Mouse (Mus musculus): Measurements from ENCODE around the gene Rad9a.
A peak's percentile ranks its signal among the peaks of the same experiment; 100 is the strongest.

Rad9a gene

DNA sequence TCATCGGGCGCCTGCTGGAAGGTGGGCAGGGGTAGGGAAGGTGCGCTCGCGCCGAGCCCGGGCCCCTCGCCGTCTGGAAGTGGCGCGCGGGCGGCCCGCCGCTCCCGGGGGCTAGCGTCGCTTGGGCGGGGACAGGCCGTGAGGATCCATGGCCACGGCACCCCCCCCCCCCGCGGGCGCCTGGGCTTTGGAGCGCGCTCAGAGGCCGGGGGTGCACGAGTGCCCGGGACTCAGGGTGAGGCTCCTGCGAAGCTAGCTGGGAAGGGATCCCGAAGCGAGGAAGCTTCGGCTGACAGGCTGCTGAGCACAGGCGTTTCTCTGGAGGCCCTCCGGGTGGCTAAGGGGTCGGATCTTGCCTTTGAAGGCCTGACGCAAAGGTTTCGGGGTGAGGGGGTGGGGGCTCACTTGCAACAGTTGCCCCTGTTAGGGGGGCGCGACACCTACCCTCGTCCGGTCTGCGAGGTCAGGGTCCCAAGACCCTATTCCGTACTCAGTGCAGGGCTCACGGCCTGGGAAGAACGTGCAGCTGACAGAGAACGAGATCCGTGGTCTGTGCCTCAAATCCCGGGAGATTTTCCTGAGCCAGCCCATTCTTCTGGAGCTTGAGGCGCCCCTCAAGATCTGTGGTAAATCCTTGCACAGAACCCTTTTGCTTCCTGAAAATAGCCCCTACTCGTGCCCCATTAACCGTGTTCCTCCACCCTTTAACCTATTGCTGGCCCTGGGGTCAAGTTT is 9.0 kb downstream of the Rad9a start:
- DNase-seq = no peak

DNA sequence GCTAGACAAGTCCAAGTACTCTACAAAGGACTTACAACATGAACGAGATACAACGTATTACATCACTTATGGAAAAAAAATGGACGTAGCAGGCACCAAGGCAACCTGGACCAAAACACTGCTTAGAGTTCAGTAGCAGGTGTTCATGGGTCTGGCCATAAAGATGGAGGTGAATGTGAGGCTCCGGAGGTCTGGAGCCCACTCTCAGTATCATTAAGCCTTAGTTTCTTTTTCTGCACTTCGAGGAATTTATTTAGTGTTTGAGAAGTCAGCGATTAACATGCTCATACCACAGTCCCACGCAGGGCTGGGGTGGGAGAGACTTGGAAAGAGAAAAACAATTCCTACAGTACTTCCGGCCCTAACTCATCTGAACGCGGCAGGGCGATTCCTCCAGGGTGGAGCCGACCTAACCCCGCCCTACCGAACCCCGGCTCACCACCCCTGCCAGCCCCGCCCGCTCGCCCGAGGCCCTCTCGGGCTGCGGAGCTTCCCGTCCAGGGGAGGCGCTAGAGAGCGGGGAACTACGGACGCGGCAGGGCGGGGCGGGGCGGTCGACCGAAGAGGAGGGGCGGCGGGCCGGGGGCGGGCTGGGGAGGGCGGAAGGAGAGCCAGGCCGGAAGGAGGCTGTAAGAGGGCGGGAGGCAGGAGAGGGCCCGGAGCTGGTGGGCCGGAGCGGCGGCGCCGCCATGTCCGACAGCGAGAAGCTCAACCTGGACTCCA is 9.8 kb downstream of the Rad9a start, which contains the start of gene Ppp1ca:
Ppp1ca (plus strand) TSS at position 538 of the 723 bp plus-strand sequence.
- peak; percentile 94 to 96 for DNase-seq

DNA sequence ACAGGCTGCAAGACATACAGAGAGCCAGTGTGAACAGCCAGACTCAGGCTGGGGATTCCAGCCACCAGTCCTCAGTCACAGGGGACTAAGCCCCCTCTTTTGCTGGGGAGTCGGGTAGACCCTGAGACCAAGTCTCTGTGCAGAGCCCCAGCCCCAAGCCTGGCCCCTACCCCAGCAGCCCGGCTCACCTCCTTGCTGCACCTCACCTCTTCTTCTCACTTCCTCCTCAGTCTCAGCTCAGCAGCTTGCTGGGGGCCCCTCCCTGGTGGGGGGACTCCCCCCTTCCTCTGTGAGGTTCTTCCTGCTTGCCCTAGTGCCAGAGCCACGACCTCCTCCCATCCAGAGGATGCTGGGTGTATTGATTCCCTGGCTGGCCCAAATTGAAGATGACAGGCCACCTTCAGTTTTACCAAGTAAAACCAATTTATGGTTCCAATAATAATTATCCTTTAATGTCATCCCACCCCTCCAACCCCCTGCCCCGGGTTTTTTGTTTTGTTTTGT is 10.6 kb downstream of the Rad9a start, which contains the start of gene Tbc1d10c:
Tbc1d10c (minus strand) TSS at position 454 of the 504 bp plus-strand sequence.
- DNase-seq = peak; percentile 66

DNA sequence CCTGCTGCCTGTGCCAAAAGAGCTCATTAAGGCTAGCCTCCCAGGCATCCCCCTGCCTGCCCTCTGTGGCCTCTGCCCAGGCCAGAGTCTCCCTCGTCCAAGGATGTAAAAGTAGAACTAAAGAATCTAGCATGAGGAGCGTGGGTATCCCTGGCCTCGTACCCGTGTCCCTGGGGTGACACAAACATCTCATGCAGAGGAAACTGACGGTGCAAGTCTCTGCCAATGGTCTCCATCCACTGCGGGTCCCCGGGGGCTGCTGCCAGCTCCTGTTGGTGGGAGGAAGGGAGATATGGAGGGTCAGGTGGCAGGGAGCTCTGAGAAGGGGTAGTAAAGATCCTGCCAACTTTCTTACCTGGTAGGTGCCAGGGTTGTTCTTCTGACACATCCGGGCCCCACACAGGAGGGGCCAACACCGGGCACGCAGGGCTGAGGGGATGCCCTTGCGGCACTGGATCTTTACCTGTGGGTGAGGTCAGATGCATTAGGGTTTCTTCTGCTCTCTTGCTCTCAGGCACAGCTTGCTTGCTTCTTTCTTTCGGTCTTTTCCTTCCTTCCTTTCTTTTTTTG is 12.3 kb downstream of the Rad9a start:
- no peak for DNase-seq

DNA sequence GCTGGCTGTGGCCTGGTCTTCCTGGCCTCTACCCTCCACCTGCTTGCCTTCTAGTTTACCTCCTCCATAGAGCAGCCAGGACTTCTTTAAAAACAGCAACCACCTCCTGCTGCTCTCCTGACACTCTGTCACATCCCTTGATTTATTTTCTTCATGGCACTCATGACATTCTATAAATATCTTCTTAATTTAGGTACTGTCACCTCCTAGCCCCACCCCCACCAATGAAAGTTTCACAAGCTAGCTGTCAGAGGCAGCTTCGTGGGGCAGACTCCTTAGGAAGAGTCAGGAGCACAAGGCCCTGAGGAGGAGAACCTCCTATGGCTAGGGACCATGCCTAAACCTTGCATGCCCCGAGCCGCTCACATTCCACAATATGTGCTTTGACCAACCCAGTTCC is 14.2 kb downstream of the Rad9a start:
- DNase-seq = no peak

DNA sequence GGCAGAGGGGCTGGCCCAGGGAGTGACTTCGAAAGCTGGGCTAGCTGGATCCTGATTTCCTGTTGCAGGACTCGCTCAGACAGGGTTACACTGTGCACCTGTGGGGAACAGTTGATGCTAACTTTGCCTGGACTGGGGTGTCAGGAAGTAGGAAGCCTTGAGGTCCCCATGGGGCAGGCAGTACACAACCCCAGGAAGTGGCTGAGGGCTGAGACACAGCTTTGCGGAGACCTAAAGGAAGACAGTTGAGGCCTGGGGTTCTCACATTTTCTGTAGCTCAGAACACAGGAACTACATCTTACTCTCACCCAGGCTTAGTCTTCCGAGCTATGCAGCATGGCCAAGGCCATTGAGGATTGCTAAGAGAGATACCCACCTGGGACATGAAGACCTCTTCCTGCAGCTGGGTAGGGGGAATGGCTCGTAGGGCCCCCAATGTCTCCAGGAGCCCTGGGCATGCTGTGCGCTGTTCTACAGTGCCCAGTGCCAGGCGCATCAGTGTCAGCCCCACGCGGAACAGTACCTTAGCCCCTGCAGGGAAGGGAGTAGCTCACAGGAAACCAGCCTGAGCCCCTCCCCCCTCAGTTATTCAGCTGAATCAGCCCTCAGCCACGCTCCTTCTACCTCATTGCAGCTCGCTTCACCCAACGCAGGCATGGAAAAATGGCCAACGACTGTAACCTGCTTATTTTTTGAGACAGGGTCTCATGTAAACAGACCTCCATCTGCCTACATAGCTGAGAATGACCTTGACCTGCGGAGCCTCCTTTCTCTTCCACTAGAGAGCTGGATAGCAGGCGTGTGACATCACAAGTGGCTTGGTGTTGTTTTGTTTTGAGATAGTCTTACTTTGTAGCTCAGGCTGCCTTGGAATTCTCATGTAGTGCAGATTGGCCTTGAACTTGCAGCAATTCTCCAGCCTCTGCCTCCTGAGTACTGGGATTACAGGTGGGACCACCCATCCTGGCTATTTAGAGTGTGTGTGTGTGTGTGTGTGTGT is 16.2 kb downstream of the Rad9a start:
- DNase-seq = no peak

DNA sequence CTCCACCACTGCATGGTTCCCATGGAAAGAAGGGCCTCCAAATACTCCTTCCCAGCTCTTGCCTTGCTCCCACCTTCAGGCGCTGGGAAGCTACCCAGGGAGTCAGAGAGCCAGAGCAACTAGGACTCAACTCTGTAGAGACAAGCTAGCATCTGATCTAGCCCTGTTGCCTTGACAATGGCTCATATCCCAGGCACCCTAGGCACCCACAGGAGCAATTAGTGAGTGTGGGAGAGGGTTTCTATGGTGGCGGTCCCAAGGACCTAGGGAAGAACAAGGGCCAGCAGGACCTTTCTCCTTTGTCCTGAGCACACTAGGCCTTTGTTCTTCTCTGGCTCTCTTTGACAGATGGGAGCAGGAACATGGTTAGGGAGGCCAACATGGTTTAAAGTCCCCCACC is 17.8 kb downstream of the Rad9a start:
- DNase-seq = no peak

DNA sequence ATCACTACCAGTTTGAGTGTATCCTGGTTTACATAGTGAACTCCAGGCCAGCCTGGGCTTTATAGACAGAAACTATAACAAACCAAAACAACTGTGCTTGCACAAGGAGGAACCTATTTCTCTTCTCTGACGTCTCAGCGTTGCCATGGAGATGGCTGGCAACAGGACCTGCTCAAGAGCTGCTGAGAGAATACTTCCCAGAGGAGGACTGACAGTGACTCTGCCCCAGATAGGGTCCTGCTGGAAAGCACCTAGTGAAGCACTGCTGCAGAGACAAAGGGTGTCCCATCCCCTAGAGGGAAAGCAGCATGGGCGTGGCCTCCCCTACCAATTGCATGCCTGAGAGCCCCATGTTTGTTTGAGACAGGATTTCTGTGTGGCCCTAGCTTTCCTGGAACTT is 19.6 kb downstream of the Rad9a start:
- peak; percentile 76 to 78 for DNase-seq

DNA sequence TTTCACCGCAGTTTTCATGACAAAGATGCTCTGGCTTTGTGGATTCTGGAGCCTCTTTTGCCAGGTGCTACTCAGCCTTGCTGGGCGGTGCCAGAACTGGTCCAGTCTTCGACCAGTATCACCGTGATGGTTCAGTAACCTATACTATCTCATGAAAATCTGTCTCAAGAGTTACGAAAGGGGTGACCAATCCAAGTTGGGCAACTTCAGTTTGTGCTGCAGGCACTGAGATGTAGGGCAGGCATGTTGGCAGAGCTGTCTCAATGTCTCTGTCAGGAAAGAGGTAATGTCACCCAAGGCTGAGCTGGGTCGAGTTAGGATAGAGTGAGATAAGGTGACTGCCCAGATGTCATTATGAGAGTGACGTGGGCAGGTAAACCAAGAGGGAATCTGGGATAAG is 21.1 kb downstream of the Rad9a start:
- DNase-seq = no peak

DNA sequence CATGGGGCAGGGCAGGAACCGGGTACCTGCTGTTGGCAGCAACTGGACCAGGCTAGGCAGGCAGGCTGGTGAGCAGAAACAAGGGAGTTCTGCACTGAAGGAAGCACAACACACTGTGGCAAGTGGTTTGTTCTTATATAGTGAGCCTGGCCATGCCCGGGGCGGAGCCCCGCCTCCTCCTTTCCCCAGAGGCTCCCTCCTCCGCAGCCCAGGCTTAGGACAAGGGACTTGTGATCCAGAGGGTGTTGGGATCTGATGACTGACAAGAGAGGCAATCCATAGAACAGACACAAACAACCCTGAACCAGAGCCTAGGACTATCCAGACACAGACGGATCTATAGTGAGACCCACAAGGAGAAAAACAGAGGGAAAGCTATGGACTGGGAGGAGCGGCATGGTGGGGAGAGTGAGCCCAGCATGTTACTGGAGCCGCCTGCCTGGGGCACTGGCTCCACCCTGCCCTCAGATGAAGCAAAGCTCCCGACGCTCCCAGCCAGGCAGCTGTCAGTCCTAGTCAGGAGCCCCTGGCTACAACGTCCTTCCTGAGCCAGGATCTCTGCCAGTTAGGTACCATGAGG is 26.0 kb downstream of the Rad9a start, which contains the start of gene Carns1:
Carns1 (minus strand) TSS at position 112 of the 580 bp plus-strand sequence.
- no peak for DNase-seq

DNA sequence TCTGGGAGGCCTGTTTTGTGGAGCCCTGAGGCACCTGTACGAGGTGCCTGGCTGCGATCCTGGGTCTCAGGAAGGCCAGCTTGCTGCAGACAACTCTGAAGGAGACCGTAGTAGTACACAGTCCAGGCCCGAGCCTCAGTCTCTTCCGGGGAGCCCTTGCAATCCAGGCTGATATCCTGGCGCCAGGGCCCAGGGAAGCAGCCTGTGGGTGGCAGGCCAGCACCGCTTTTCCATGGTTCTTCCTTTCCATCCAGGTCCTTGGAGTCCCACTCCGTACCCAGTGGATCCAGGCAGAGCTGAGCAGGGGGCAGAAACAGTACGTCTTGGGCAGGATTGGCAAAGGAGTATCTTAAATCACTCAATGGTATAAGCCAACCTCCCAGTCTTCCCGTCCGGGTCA is 28.5 kb downstream of the Rad9a start:
- DNase-seq = no peak

DNA sequence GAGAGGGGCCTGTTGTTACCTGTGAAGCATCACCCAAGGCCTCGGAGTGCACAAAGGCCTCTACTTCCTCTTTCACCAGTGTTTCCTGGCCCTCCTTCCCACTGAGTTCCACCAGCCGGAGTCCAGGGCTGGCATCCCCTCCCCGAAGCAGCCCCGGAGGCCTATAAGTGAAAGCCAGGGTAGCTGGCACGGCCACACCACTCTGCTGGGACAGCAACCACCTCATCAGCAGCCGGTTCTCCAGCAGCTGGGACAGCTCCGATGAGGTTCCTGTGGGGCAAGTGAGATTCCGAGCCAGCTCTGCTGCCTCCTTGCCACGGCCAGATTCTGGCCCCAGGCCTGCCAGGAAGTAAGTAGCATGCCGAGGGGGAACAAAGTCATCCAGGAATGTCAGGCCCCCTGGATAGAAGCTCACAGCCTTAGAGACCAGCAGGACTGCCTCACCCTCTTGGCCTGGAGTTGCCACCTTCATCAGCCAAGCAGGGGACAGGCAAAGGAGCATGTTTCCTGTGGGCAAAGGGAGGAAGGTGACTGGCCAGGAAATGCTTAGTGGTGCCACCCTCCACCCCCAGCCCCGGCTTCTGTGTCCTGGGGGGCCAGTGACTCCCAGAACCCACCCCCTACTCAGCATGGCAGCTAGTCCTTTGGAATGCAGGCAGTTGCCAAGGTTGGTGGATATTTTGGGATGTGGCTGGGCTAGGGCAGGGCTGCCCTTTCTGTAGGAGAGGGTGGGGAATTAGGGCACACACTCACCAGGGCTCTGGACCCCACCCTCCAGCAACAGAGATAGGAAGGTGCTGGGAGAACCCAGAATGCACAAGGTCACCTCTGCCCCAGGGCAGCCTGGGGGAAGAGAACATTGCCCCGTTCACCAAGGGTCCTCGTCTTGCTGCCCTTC is 29.8 kb downstream of the Rad9a start:
- DNase-seq = no peak

DNA sequence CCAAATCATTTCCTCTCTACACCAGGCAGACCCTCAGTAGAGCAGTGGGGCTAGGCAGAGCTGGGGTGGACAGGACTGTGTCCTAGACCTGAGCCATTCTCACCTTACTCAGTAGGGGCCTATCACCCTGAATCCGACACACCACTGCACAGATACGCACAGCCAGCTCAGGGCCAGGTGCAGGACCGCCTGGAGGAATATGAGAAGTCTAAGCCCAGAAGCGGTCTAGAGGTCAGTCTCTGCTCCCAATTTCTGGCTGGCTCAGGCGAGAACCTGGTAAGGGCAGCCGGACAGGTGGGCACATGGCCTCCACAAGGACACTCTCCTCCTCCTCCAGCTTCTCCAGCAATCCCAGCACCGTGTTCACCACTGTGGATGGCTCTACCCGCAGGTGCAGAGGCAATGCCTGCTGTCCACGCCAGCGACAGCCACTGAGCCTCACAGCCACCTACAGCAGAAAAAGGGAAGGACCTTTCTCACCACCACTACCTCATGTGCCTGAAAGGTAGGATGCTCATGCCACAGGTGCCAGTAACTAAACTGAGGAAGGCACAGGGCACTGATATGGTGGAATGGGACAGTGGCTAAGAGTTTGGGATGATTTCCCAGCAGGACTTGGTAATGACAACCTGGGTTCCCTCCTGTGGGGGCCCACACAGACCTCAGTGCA is 30.6 kb downstream of the Rad9a start:
- no peak for DNase-seq

DNA sequence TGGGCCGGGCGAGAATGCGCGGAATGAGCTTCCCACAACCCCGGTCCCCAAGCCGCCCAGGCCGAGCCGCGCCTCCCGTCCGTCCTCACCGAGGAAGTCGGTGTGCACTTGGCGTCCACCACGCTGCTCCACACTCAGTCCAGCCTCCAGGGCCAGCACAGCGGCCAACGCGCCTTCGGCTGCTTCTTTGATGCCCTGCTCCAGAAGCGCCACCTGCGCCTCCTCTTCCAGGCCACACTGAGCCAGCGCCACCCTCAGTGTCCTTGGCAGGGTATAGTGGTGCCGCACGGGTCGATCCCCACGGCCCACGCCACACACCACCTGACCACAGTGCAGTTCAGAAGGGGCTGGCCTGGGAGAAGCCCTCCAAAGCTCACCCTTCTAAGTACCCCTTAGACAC is 31.7 kb downstream of the Rad9a start:
- no peak for DNase-seq

DNA sequence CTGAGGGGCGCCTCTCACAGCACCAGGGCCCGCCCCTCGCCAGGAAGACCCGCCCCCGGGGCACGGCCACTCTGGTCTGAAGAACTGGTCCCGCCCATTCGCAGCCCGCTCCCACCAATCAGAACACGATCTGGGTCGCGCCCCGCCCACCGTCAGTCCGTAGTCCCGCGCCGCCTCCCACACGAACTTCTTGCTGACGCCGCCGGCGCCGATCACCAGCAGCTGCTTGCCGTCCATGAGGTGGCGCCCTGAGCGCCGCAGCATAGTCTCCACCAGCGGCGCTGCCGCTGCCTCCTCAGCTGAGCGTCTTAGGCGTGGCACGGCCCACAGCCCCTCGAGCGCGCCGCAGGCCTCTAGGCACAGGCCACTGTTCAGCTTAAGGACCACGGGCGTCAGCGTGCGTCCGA is 32.1 kb downstream of the Rad9a start:
- DNase-seq = peak; percentile 99

DNA sequence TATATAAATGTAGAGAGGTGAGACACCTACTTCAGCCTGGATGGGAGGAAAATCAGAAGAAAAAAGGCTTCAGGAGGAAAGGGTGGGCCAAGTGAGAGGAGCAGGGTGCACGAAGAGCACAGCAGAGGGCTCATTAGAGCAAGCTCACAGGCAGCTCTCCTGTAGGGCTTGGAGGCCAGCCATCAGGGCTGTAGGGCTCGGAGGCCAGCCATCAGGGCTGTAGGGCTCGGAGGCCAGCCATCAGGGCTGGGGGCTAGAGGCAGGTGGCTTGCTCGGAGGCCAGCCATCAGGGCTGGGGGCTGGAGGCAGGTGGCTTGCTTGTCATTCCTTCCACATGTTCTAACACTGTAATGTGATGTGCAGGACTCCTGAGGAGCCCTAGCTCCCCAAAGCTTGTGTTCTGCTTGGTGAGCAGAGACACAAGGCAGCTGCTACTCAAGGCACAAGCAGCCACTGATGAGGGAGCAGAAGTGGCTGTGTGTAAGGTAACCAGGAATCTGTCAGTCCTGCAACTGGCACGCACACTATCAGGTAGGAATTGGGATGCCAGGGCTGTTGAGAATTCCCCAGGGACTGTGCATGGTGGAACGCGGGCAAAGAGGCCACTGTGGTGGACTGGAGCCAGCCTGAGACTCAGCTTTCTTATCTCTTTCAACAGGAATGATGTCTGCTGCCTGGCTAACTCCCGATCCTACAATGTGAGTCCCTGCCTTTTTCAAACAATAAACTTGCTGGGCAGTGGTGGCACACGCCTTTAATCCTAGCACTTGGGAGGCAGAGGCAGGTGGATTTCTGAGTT is 34.6 kb downstream of the Rad9a start:
- DNase-seq = no peak

DNA sequence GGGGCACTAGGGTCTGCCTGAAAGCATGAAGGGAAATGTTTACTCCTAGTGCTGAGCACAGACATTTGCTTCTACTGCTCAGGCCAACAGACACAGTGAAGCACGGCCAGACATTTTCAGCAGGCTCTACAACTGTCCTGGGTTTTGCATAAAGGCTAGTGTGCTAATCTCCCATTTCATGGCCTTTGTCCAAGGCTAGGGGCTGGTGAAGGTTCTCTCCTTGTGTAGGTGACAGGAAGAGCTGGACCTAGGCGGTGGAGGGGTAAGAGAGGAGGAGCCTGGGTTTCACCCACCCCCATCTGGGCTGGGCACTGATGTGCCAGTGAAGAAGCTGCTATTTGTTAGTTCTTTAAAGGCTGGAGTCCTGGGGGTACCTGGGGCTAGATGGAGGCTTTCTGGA is 36.7 kb downstream of the Rad9a start:
- no peak for DNase-seq

DNA sequence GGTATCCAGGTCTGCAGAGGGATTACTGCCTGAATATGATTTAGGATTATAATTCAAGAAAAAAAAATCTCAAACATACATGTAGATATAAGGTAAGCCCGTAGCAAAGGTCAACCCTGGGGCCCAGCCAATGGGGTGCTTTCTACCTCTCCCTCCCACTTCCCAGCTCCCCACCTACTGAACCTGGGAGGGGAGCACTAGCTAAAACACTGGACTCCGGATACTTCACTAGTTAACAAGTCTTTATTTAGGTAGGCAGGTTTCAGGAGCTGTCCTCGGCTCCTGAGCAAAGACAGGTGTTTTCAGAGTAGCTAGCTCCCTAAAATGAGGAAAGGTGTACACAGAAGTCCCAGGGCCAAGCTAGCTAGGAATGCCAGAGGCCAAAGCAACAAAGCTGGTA is 37.4 kb downstream of the Rad9a start:
- no peak for DNase-seq

DNA sequence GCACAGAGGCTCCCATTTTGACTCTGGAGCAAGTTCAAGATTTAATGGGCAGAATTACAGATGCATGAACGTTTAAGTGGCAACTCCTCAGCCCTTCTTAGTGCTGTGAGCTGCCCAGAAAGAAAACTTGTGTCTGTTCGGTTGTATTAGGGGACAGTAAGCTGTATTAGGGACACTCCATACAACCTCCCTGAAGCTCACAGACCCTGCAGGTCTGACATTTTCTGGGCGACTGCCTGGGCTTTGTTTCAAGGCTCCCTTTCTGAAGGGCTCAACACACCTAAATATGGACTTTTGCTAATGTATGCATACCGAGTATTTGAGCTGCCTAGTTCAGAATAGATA is 37.9 kb downstream of the Rad9a start:
- DNase-seq = no peak

Measured in lung, adult 18-20 months (tissue).